Mouse (Mus musculus): ENCODE measurements around the gene Serpina10. TPM values are rescaled to one million over a fixed set of nuclear protein-coding genes. Genes with fewer than 3 reads are reported as not detected.

The Serpina10 gene
- polyA plus RNA-seq, 1 experiment = not detected

GRCm38 (mm10) chr12:103643818-103644217 is 12.6 kb upstream of the Serpina10 start:
- H3K27me3 ChIP-seq (ENCODE audit: control insufficient read depth, insufficient read depth, low read length, poor library complexity, severe bottlenecking) = no peaks in the 10 kb centered on the region; the same call in 1 of the 2 replicates
- H3K27ac ChIP-seq (ENCODE audit: insufficient read depth, low read length) = no peak overlapping the region
- H3K9ac ChIP-seq (ENCODE audit: low read depth, poor library complexity, severe bottlenecking) = no peak overlapping the region
- no peak overlapping the region for H3K4me3 ChIP-seq (ENCODE audit: low read depth, low read length)
- TF ChIP-seq CTCF (IDR thresholded peaks at IDR 0.05; ENCODE audit: low read depth, low read length) = no peak
- no peak for TF ChIP-seq EP300 (IDR thresholded peaks at IDR 0.05; ENCODE audit: insufficient read depth, low read depth, low read length)
- no peak for TF ChIP-seq POLR2A (IDR thresholded peaks at IDR 0.05; ENCODE audit: insufficient read depth, low read length)
- no peaks in the 10 kb centered on the region for H3K36me3 ChIP-seq (ENCODE audit: control insufficient read depth, insufficient read depth, low read length, poor library complexity, severe bottlenecking)
- no peaks in the 10 kb centered on the region for H3K4me1 ChIP-seq (ENCODE audit: control insufficient read depth, insufficient read depth, low read length)
- H3K9me3 ChIP-seq (replicated peaks; ENCODE audit: control insufficient read depth, insufficient read depth, low read length, poor library complexity, severe bottlenecking) = no peaks in the 10 kb centered on the region

- TF ChIP-seq POLR2A (IDR thresholded peaks at IDR 0.05; ENCODE audit: insufficient read depth, low read length) (no peak), CTCF (IDR thresholded peaks at IDR 0.05; ENCODE audit: low read depth, low read length) (peak; percentile 70)
- Histone ChIP-seq H3K27ac (ENCODE audit: insufficient read depth, low read length) (no peak overlapping the region), H3K36me3 (ENCODE audit: control insufficient read depth, insufficient read depth, low read length, poor library complexity, severe bottlenecking) (no peaks in the 10 kb centered on the region), H3K4me3 (ENCODE audit: low read depth, low read length) (no peak overlapping the region), H3K9me3 (replicated peaks; ENCODE audit: control insufficient read depth, insufficient read depth, low read length, poor library complexity, severe bottlenecking) (no peaks in the 10 kb centered on the region), H3K27me3 (ENCODE audit: control insufficient read depth, insufficient read depth, low read length, poor library complexity, severe bottlenecking) (no peaks in the 10 kb centered on the region; the same call in 1 of the 2 replicates), H3K9ac (ENCODE audit: low read depth, poor library complexity, severe bottlenecking) (no peak overlapping the region), H3K4me1 (ENCODE audit: control insufficient read depth, insufficient read depth, low read length) (no peaks in the 10 kb centered on the region)
Measured at GRCm38 (mm10) chr12:103643336-103643735, 12.1 kb upstream of the Serpina10 start.

- Histone ChIP-seq H3K4me1 (ENCODE audit: control insufficient read depth, insufficient read depth, low read length) (no peaks in the 10 kb centered on the region), H3K4me3 (ENCODE audit: low read depth, low read length) (no peak overlapping the region), H3K9ac (ENCODE audit: low read depth, poor library complexity, severe bottlenecking) (no peak overlapping the region), H3K9me3 (replicated peaks; ENCODE audit: control insufficient read depth, insufficient read depth, low read length, poor library complexity, severe bottlenecking) (no peaks in the 10 kb centered on the region), H3K27ac (ENCODE audit: insufficient read depth, low read length) (no peak overlapping the region), H3K36me3 (ENCODE audit: control insufficient read depth, insufficient read depth, low read length, poor library complexity, severe bottlenecking) (no peaks in the 10 kb centered on the region), H3K27me3 (ENCODE audit: control insufficient read depth, insufficient read depth, low read length, poor library complexity, severe bottlenecking) (no peaks in the 10 kb centered on the region)
- TF ChIP-seq CTCF (IDR thresholded peaks at IDR 0.05; ENCODE audit: low read depth, low read length) (no peak), EP300 (IDR thresholded peaks at IDR 0.05; ENCODE audit: insufficient read depth, low read depth, low read length) (no peak), POLR2A (IDR thresholded peaks at IDR 0.05; ENCODE audit: insufficient read depth, low read length) (no peak)
Measured at GRCm38 (mm10) chr12:103635846-103636245, 4.6 kb upstream of the Serpina10 start.

GRCm38 (mm10) chr12:103634430-103634829 is 3.2 kb upstream of the Serpina10 start:
- TF ChIP-seq CTCF (IDR thresholded peaks at IDR 0.05; ENCODE audit: low read depth, low read length) = no peak
- no peak for TF ChIP-seq EP300 (IDR thresholded peaks at IDR 0.05; ENCODE audit: insufficient read depth, low read depth, low read length)
- no peak for TF ChIP-seq POLR2A (IDR thresholded peaks at IDR 0.05; ENCODE audit: insufficient read depth, low read length)
- no peak overlapping the region for H3K9ac ChIP-seq (ENCODE audit: low read depth, poor library complexity, severe bottlenecking)

GRCm38 (mm10) chr12:103616860-103617261 is 14.4 kb downstream of the Serpina10 start:
- Histone ChIP-seq H3K27me3 (ENCODE audit: control insufficient read depth, insufficient read depth, low read length, poor library complexity, severe bottlenecking) (no peaks in the 10 kb centered on the region), H3K9ac (ENCODE audit: low read depth, poor library complexity, severe bottlenecking) (no peak overlapping the region), H3K4me3 (ENCODE audit: low read depth, low read length) (no peak overlapping the region), H3K9me3 (replicated peaks; ENCODE audit: control insufficient read depth, insufficient read depth, low read length, poor library complexity, severe bottlenecking) (no peaks in the 10 kb centered on the region), H3K36me3 (ENCODE audit: control insufficient read depth, insufficient read depth, low read length, poor library complexity, severe bottlenecking) (no peaks in the 10 kb centered on the region), H3K27ac (ENCODE audit: insufficient read depth, low read length) (no peak overlapping the region), H3K4me1 (ENCODE audit: control insufficient read depth, insufficient read depth, low read length) (no peaks in the 10 kb centered on the region)
- TF ChIP-seq CTCF (IDR thresholded peaks at IDR 0.05; ENCODE audit: low read depth, low read length) = no peak
- no peak for TF ChIP-seq POLR2A (IDR thresholded peaks at IDR 0.05; ENCODE audit: insufficient read depth, low read length)
- no peak for TF ChIP-seq EP300 (IDR thresholded peaks at IDR 0.05; ENCODE audit: insufficient read depth, low read depth, low read length)

More at GRCm38 (mm10) chr12:103634430-103634829, 3.2 kb upstream of the Serpina10 start:
- Histone ChIP-seq H3K36me3 (ENCODE audit: control insufficient read depth, insufficient read depth, low read length, poor library complexity, severe bottlenecking) (no peaks in the 10 kb centered on the region), H3K9me3 (replicated peaks; ENCODE audit: control insufficient read depth, insufficient read depth, low read length, poor library complexity, severe bottlenecking) (no peaks in the 10 kb centered on the region), H3K27ac (ENCODE audit: insufficient read depth, low read length) (no peak overlapping the region), H3K4me3 (ENCODE audit: low read depth, low read length) (no peak overlapping the region), H3K4me1 (ENCODE audit: control insufficient read depth, insufficient read depth, low read length) (no peaks in the 10 kb centered on the region), H3K27me3 (ENCODE audit: control insufficient read depth, insufficient read depth, low read length, poor library complexity, severe bottlenecking) (no peaks in the 10 kb centered on the region)

- TF ChIP-seq EP300 (IDR thresholded peaks at IDR 0.05; ENCODE audit: insufficient read depth, low read depth, low read length) (no peak), POLR2A (IDR thresholded peaks at IDR 0.05; ENCODE audit: insufficient read depth, low read length) (no peak), CTCF (IDR thresholded peaks at IDR 0.05; ENCODE audit: low read depth, low read length) (no peak)
- H3K9ac ChIP-seq (ENCODE audit: low read depth, poor library complexity, severe bottlenecking) = no peak overlapping the region
- H3K27me3 ChIP-seq (ENCODE audit: control insufficient read depth, insufficient read depth, low read length, poor library complexity, severe bottlenecking) = no peaks in the 10 kb centered on the region
- no peaks in the 10 kb centered on the region for H3K4me1 ChIP-seq (ENCODE audit: control insufficient read depth, insufficient read depth, low read length)
- H3K36me3 ChIP-seq (ENCODE audit: control insufficient read depth, insufficient read depth, low read length, poor library complexity, severe bottlenecking) = no peaks in the 10 kb centered on the region
- H3K27ac ChIP-seq (ENCODE audit: insufficient read depth, low read length) = no peak overlapping the region
- no peak overlapping the region for H3K4me3 ChIP-seq (ENCODE audit: low read depth, low read length)
- no peaks in the 10 kb centered on the region for H3K9me3 ChIP-seq (replicated peaks; ENCODE audit: control insufficient read depth, insufficient read depth, low read length, poor library complexity, severe bottlenecking)
Measured at GRCm38 (mm10) chr12:103615734-103616133, 15.5 kb downstream of the Serpina10 start.
